ENCODE assay signal across 8 mouse cellular contexts in the genomic region with DNA sequence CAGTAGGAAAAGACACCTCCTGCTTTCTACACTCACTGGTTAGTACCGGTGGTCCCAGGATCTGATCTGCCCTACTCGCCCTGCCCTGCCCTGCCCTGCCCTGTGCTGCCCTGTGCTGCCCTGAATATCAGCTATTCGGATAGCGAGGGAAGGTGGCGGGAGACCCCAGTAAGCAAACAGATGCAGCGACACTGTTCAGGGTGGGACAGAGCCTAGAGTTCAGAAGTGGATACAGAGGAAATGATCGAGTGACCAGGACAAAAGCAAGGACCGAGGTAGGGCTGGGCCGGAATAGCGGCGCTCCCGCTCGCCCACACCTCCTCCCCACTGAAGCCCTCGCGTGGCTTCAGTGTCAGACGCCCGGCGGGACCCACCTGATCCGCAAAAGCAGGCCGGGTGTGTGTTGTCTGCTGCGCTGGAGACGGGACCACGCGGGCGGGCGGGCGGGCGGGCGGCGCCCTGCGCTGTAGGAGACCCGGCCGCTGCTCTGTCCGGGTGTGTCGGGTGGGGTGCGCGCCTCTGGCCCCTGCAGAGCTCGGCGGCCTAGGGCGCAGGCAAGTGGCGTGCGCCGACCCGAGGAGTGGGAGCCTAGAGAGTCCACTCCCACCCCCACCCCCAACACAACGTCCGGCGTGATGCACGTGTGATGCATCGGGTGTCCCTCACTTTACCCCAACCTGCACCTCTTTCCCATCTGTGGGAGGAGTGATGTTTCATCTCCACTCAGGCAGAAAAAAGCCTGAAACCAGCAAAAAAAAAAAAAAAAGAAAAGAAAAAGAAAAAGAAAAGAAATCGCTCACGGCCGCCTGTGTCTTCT. TPM values are rescaled to one million over a fixed set of nuclear protein-coding genes. Genes with fewer than 3 reads are reported as not detected.
DNase-seq lines count a peak whose midpoint lies in the region; ATAC-seq and TF ChIP-seq lines count a peak whose summit lies in the region.

No protein-coding gene starts in this region.

- TF ChIP-seq EP300 in MEL (IDR thresholded peaks at IDR 0.05; ENCODE audit: low read depth in 1 of 2, low read length in 2 of 2), result 0 out of 4 replicates have a peak, but pooled peaks of 1 of the 2 experiments have one; percentile 25

- H3K27me3 ChIP-seq in MEL (ENCODE audit: control insufficient read depth in 1 of 2, insufficient read depth in 2 of 2, low read length in 2 of 2), result no peaks in the 10 kb centered on the region
- H3K27me3 ChIP-seq in forebrain, embryonic 10.5 days (ENCODE audit: poor library complexity, severe bottlenecking), result peaks cover 24% of the 10 kb centered on the region
- H3K27me3 ChIP-seq in intestine, embryonic 15.5 days (replicated peaks), result no peaks in the 10 kb centered on the region

- peaks cover 0 to 3% of the 10 kb centered on the region in 2 experiments; a peak in 2 of 4 replicates for H3K36me3 ChIP-seq in MEL (ENCODE audit: control insufficient read depth in 1 of 2, insufficient read depth in 2 of 2, low read length in 2 of 2)
- no peaks in the 10 kb centered on the region for H3K36me3 ChIP-seq in forebrain, embryonic 10.5 days (replicated peaks)
- no peaks in the 10 kb centered on the region for H3K36me3 ChIP-seq in intestine, embryonic 15.5 days

- no peaks in the 10 kb centered on the region for H3K9me3 ChIP-seq in MEL (replicated peaks; ENCODE audit: insufficient read depth, low read length)
- no peaks in the 10 kb centered on the region for H3K9me3 ChIP-seq in forebrain, embryonic 10.5 days
- H3K9me3 ChIP-seq in intestine, embryonic 15.5 days, result no peaks in the 10 kb centered on the region

- no peak for TF ChIP-seq RAD21 in MEL (IDR thresholded peaks at IDR 0.05; ENCODE audit: low read depth, low read length)

- ATAC-seq in intestine, embryonic 15.5 days, result peak; percentile 69
- ATAC-seq in megakaryocyte-erythroid progenitor cell, adult 5-6 weeks (replicated peaks; ENCODE audit: low FRiP score, low TSS enrichment, poor library complexity, severe bottlenecking), result peak; percentile 35

- H3K4me2 ChIP-seq in intestine, embryonic 15.5 days (replicated peaks), result peak overlapping the region; percentile 93

- H3K4me1 ChIP-seq in MEL (ENCODE audit: control insufficient read depth in 1 of 2, insufficient read depth in 2 of 2, low read length in 2 of 2), result peaks cover 0 to 17% of the 10 kb centered on the region in 2 experiments; a peak in 2 of 4 replicates
- peaks cover 45% of the 10 kb centered on the region for H3K4me1 ChIP-seq in forebrain, embryonic 10.5 days
- H3K4me1 ChIP-seq in intestine, embryonic 15.5 days (replicated peaks), result peaks cover 16% of the 10 kb centered on the region

- TF ChIP-seq CTCF in MEL (IDR thresholded peaks at IDR 0.05 in 2 of 3, conservative IDR thresholded peaks at IDR 0.05 in 1 of 3; ENCODE audit: control insufficient read depth in 1 of 3, insufficient read depth in 1 of 3, low read depth in 2 of 3, low read length in 3 of 3, poor library complexity in 1 of 3, severe bottlenecking in 1 of 3), result no peak

- TF ChIP-seq POLR2A in MEL (IDR thresholded peaks at IDR 0.05; ENCODE audit: control insufficient read depth in 1 of 2, insufficient read depth in 1 of 2, low read depth in 1 of 2, low read length in 2 of 2, poor library complexity in 1 of 2), result peak in 1 of 2 experiments; percentile 44; a peak in 3 of 4 replicates

- peak; percentile 33 to 43 for DNase-seq in cerebellum, postnatal 10 days
- DNase-seq in cerebellum, adult 8-10 months, result no peak
- peak; percentile 62 for DNase-seq in MEL (ENCODE audit: low read depth, low spot score)
- peak; percentile 49 for DNase-seq in forebrain, embryonic 10.5 days (ENCODE audit: extremely low spot score, low spot score)
- DNase-seq in ovary, postnatal 14 days (ENCODE audit: low spot score), result no peak
- DNase-seq in frontal cortex, postnatal 36 days (ENCODE audit: low spot score in 2 of 2), result no peak

- peak overlapping the region; percentile 77 for H3K27ac ChIP-seq in MEL (ENCODE audit: control insufficient read depth, low read depth, low read length)
- H3K27ac ChIP-seq in forebrain, embryonic 10.5 days, result peak overlapping the region; percentile 89
- H3K27ac ChIP-seq in intestine, embryonic 15.5 days, result peak overlapping the region; percentile 58

- peak overlapping the region; percentile 78 to 85 for H3K4me3 ChIP-seq in MEL (ENCODE audit: control insufficient read depth in 1 of 2, insufficient read depth in 1 of 2, low read depth in 2 of 2, low read length in 2 of 2)
- peak overlapping the region; percentile 71 for H3K4me3 ChIP-seq in forebrain, embryonic 10.5 days
- H3K4me3 ChIP-seq in intestine, embryonic 15.5 days (replicated peaks), result peak overlapping the region; percentile 48

- H3K9ac ChIP-seq in MEL (ENCODE audit: control insufficient read depth, low read depth, low read length, poor library complexity, severe bottlenecking), result peak overlapping the region; percentile 86
- peak overlapping the region; percentile 67 for H3K9ac ChIP-seq in intestine, embryonic 15.5 days

- H3K79me2 ChIP-seq in MEL (ENCODE audit: control insufficient read depth, insufficient read depth, low read length, poor library complexity), result peaks cover 21% of the 10 kb centered on the region

- under 1% methylated on average over 51 of the region's 52 CpGs for WGBS in forebrain, embryonic 10.5 days
- under 1% methylated on average over 52 of the region's 52 CpGs for WGBS in intestine, embryonic 15.5 days

TF ChIP-seq in MEL, 35 proteins besides CTCF, POLR2A, EP300 and RAD21 (continues in another document):
- TF ChIP-seq ETS1 (IDR thresholded peaks at IDR 0.05; ENCODE audit: low read depth, low read length) (no peak), CHD2 (IDR thresholded peaks at IDR 0.05; ENCODE audit: low read length) (no peak), NRF1 (IDR thresholded peaks at IDR 0.05; ENCODE audit: insufficient read depth, low read depth, low read length, poor library complexity, severe bottlenecking) (no peak), TAL1 (IDR thresholded peaks at IDR 0.05; ENCODE audit: low read length) (no peak), CHD1 (IDR thresholded peaks at IDR 0.05; ENCODE audit: low read depth, low read length) (no peak), KAT2A (conservative IDR thresholded peaks at IDR 0.05; ENCODE audit: low read depth, low read length) (no peak), ELF1 (IDR thresholded peaks at IDR 0.05; ENCODE audit: low read depth, low read length) (no peak), ZNF384 (IDR thresholded peaks at IDR 0.05; ENCODE audit: low read depth, low read length) (peak; percentile 70), TBP (IDR thresholded peaks at IDR 0.05; ENCODE audit: low read depth, low read length) (no peak), E2F4 (IDR thresholded peaks at IDR 0.05; ENCODE audit: borderline replicate concordance, low read depth, low read length) (no peak), UBTF (IDR thresholded peaks at IDR 0.05; ENCODE audit: borderline replicate concordance, insufficient read depth, low read depth, low read length) (no peak; the same call in 1 of the 2 replicates), MEF2A (IDR thresholded peaks at IDR 0.05; ENCODE audit: extremely low read depth, insufficient replicate concordance, low read depth, low read length, poor library complexity, severe bottlenecking) (no peak), RCOR1 (IDR thresholded peaks at IDR 0.05; ENCODE audit: low read depth, low read length) (no peak), USF2 (IDR thresholded peaks at IDR 0.05; ENCODE audit: borderline replicate concordance in 1 of 2, insufficient read depth in 1 of 2, low read depth in 1 of 2, low read length in 2 of 2) (no peak), MYC (IDR thresholded peaks at IDR 0.05; ENCODE audit: low read depth, low read length) (peak; percentile 72; the same call in 1 of the 2 replicates), NELFE (IDR thresholded peaks at IDR 0.05; ENCODE audit: low read depth, low read length) (0 out of 2 replicates have a peak, but pooled peaks have one; percentile 4), ZMIZ1 (IDR thresholded peaks at IDR 0.05; ENCODE audit: low read depth, low read length) (no peak; the same call in 1 of the 2 replicates), JUND (IDR thresholded peaks at IDR 0.05; ENCODE audit: low read depth, low read length) (no peak), MAZ (IDR thresholded peaks at IDR 0.05; ENCODE audit: low read depth, low read length) (no peak), POLR2AphosphoS5 (IDR thresholded peaks at IDR 0.05; ENCODE audit: borderline replicate concordance, low read depth, low read length) (no peak), USF1 (IDR thresholded peaks at IDR 0.05; ENCODE audit: low read depth, low read length) (no peak), ZKSCAN1 (IDR thresholded peaks at IDR 0.05; ENCODE audit: low read depth, low read length) (no peak), HCFC1 (IDR thresholded peaks at IDR 0.05; ENCODE audit: low read depth, low read length) (no peak), SMC3 (IDR thresholded peaks at IDR 0.05; ENCODE audit: low read depth, low read length) (no peak), MXI1 (IDR thresholded peaks at IDR 0.05; ENCODE audit: low read depth, low read length) (peak; percentile 63), TCF12 (IDR thresholded peaks at IDR 0.05; ENCODE audit: low read depth, low read length) (no peak), POLR2AphosphoS2 (IDR thresholded peaks at IDR 0.05; ENCODE audit: low read length) (no peak), MYB (IDR thresholded peaks at IDR 0.05; ENCODE audit: low read depth, low read length) (no peak), GABPA (IDR thresholded peaks at IDR 0.05; ENCODE audit: low read depth, low read length) (no peak), MAFK (IDR thresholded peaks at IDR 0.05; ENCODE audit: borderline replicate concordance, low read depth, low read length) (no peak), MAX (IDR thresholded peaks at IDR 0.05; ENCODE audit: low read length) (peak; percentile 37; the same call in 1 of the 2 replicates), BHLHE40 (IDR thresholded peaks at IDR 0.05; ENCODE audit: borderline replicate concordance, low read depth, low read length) (peak; percentile 39; the same call in 1 of the 2 replicates), GATA1 (IDR thresholded peaks at IDR 0.05; ENCODE audit: low read depth, low read length) (no peak), SIN3A (IDR thresholded peaks at IDR 0.05; ENCODE audit: low read length) (peak; percentile 64)

RNA-seq across cellular contexts. Expression of a gene that starts 0.9 kb away (rescaled TPM):
- 23.6 and 30.7 TPM in 2 replicates for total RNA-seq in MEL (2012; rRNA removed)
- polyA plus RNA-seq in MEL (2012; ENCODE audit: insufficient read depth in 1 of 2, insufficient read length in 2 of 2, low read depth in 1 of 2, low replicate concordance in 2 of 2, missing spikeins in 1 of 2), result 10 to 100 TPM in 1 of 2 experiments, not detected in 1; 29.2 TPM
- 6.4 TPM in 2 replicates for polyA plus RNA-seq in forebrain, embryonic 10.5 days (2016; fragmentation: Nextera tagmentation; extraction: Ambion mirVana)
- polyA plus RNA-seq in intestine, embryonic 15.5 days (2015; fragmentation: Nextera tagmentation; extraction: Ambion mirVana), result 18.0 and 18.5 TPM in 2 replicates
- total RNA-seq in megakaryocyte-erythroid progenitor cell, adult 5-6 weeks (2014; fragmentation: Nextera tagmentation), result 8.4 and 13.4 TPM in 2 replicates
- total RNA-seq in megakaryocyte-erythroid progenitor cell, adult 5-6 weeks (2017), result 12.5 and 18.7 TPM in 2 replicates

Comparison
In these comparisons a context has a peak if more than half of its experiments do, and no peak if none do; other contexts are left out.
1. DNase-seq: peak in cerebellum, postnatal 10 days (2 of 2), MEL (single experiment) and forebrain, embryonic 10.5 days (single experiment); none in cerebellum, adult 8-10 months (single experiment), ovary, postnatal 14 days (single experiment) and frontal cortex, postnatal 36 days (0 of 2).
2. Peak in every context shown above with its lines, with median percentiles within 50 percentile points of each other: H3K27ac ChIP-seq and H3K4me3 ChIP-seq.